Mouse (Mus musculus): ENCODE data around the gene Celsr1. TPM values are rescaled to one million over a fixed set of nuclear protein-coding genes. Genes with fewer than 3 reads are reported as not detected.

Gene Celsr1
- polyA plus RNA-seq, 1 experiment, result 2.2 TPM

DNA sequence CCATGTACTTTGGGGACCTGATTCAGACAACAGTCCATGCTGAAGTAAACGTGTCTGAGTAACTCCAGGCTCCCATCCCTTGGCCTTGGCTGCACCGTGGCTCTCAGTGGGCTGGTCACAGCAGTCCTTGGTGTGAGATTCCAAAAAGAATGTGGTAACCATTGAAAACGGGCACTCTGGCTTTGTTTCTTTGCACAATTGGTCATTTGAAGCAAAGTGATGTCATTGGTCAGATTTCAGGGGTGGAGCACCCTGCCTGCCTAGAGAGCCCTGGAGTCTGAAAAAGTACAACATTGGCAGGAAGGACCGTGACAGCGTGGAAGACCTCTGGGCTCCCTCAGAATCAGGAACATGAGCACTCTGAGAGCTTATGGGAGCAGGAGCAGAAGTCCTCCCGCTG is 134.2 kb downstream of the Celsr1 start:
- no peak overlapping the region for H3K4me3 ChIP-seq (ENCODE audit: insufficient read depth, low read length)
- TF ChIP-seq CTCF (IDR thresholded peaks at IDR 0.05; ENCODE audit: extremely low read depth, insufficient read depth, low read length) (no peak), POLR2A (IDR thresholded peaks at IDR 0.05; ENCODE audit: extremely low read depth, insufficient read depth, low read length) (no peak)
- no peak overlapping the region for H3K27ac ChIP-seq (ENCODE audit: insufficient read depth, low read length)
- no peaks in the 10 kb centered on the region; the same call in 1 of the 2 replicates for H3K4me1 ChIP-seq (ENCODE audit: control insufficient read depth, insufficient read depth, low read length)

GRCm38 (mm10) chr15:85897113-85897512 is 136.5 kb downstream of the Celsr1 start:
- Histone ChIP-seq H3K4me1 (ENCODE audit: control insufficient read depth, insufficient read depth, low read length) (no peaks in the 10 kb centered on the region; the same call in 1 of the 2 replicates), H3K27ac (ENCODE audit: insufficient read depth, low read length) (no peak overlapping the region), H3K4me3 (ENCODE audit: insufficient read depth, low read length) (no peak overlapping the region)
- TF ChIP-seq CTCF (IDR thresholded peaks at IDR 0.05; ENCODE audit: extremely low read depth, insufficient read depth, low read length), result no peak
- no peak for TF ChIP-seq POLR2A (IDR thresholded peaks at IDR 0.05; ENCODE audit: extremely low read depth, insufficient read depth, low read length)

DNA sequence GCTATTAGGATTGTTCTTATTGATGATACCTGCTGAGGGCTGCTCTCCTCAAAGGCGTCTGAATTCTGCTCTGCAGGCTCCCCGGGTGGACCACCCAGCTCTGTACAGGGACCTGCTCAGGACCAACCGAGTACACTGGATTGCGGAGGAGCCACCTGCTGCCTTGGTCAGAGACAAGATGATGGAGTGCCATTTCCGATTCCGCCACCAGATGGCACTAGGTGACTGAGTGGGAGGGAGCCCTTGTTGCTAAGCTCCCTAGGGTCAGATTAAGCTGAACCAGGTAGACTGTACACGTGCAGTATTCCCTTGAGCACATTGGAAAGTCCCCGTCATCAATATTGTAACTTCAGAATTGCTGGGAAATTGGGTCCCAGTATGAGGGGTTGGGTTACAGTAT is 137.3 kb downstream of the Celsr1 start:
- H3K4me3 ChIP-seq (ENCODE audit: insufficient read depth, low read length), result no peak overlapping the region
- peak; percentile 96 for TF ChIP-seq CTCF (IDR thresholded peaks at IDR 0.05; ENCODE audit: extremely low read depth, insufficient read depth, low read length)
- no peak for TF ChIP-seq POLR2A (IDR thresholded peaks at IDR 0.05; ENCODE audit: extremely low read depth, insufficient read depth, low read length)
- H3K4me1 ChIP-seq (ENCODE audit: control insufficient read depth, insufficient read depth, low read length), result no peaks in the 10 kb centered on the region; the same call in 1 of the 2 replicates
- H3K27ac ChIP-seq (ENCODE audit: insufficient read depth, low read length), result no peak overlapping the region

DNA sequence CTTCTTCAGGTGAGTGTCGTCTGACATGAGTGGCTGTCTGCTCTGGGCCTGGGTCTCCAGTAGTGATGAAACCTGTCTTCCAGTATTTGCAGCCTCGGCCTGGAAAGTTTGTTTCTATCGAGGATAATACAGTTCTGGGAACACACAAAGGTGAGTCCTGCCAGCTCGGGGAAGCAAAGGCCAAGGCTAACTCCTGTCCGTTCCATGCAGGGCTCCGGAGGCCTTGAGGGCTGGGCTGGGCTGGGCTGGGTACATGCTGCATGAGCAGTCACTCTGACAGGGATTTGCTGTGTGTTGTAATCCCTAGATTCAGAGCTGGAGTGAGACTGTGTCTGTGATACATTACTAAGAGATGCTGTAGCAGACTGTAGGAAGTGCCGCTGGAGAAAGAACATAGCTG is 139.7 kb downstream of the Celsr1 start:
- H3K27ac ChIP-seq (ENCODE audit: insufficient read depth, low read length), result no peak overlapping the region
- no peak overlapping the region for H3K4me3 ChIP-seq (ENCODE audit: insufficient read depth, low read length)
- TF ChIP-seq POLR2A (IDR thresholded peaks at IDR 0.05; ENCODE audit: extremely low read depth, insufficient read depth, low read length), result no peak
- TF ChIP-seq CTCF (IDR thresholded peaks at IDR 0.05; ENCODE audit: extremely low read depth, insufficient read depth, low read length), result no peak
- H3K4me1 ChIP-seq (ENCODE audit: control insufficient read depth, insufficient read depth, low read length), result no peaks in the 10 kb centered on the region

GRCm38 (mm10) chr15:85892498-85893118 is 141.0 kb downstream of the Celsr1 start:
- Histone ChIP-seq H3K4me3 (ENCODE audit: insufficient read depth, low read length) (no peak overlapping the region), H3K27ac (ENCODE audit: insufficient read depth, low read length) (no peak overlapping the region), H3K4me1 (ENCODE audit: control insufficient read depth, insufficient read depth, low read length) (no peaks in the 10 kb centered on the region)
- TF ChIP-seq CTCF (IDR thresholded peaks at IDR 0.05; ENCODE audit: extremely low read depth, insufficient read depth, low read length) (no peak), POLR2A (IDR thresholded peaks at IDR 0.05; ENCODE audit: extremely low read depth, insufficient read depth, low read length) (no peak)

DNA sequence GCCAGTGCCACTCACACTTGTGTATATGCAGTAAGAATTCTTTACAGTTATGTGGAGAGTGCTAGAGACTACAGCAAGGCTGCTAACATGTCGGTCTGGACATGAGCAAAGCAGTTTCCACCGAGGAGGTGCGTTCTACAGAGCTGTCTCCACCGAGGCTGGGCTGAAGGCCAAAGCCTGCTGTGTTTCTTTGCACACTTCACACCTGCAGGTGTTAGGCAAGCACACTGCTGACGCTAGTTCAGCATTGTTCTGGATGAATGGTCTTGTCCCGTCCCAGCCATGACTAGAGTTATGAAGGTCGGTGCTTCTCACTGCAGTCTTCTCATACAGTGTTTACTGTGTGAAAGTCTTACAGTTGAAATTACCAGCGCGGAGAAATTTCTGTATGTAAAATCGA is 141.6 kb downstream of the Celsr1 start:
- Histone ChIP-seq H3K4me1 (ENCODE audit: control insufficient read depth, insufficient read depth, low read length) (no peaks in the 10 kb centered on the region), H3K27ac (ENCODE audit: insufficient read depth, low read length) (no peak overlapping the region), H3K4me3 (ENCODE audit: insufficient read depth, low read length) (no peak overlapping the region)
- TF ChIP-seq POLR2A (IDR thresholded peaks at IDR 0.05; ENCODE audit: extremely low read depth, insufficient read depth, low read length) (no peak), CTCF (IDR thresholded peaks at IDR 0.05; ENCODE audit: extremely low read depth, insufficient read depth, low read length) (no peak)

GRCm38 (mm10) chr15:85889235-85889634 is 144.3 kb downstream of the Celsr1 start:
- TF ChIP-seq POLR2A (IDR thresholded peaks at IDR 0.05; ENCODE audit: extremely low read depth, insufficient read depth, low read length) (no peak), CTCF (IDR thresholded peaks at IDR 0.05; ENCODE audit: extremely low read depth, insufficient read depth, low read length) (no peak)
- H3K4me1 ChIP-seq (ENCODE audit: control insufficient read depth, insufficient read depth, low read length), result no peaks in the 10 kb centered on the region
- H3K4me3 ChIP-seq (ENCODE audit: insufficient read depth, low read length), result no peak overlapping the region
- no peak overlapping the region for H3K27ac ChIP-seq (ENCODE audit: insufficient read depth, low read length)

GRCm38 (mm10) chr15:85885606-85886005 is 148.0 kb downstream of the Celsr1 start:
- Histone ChIP-seq H3K4me3 (ENCODE audit: insufficient read depth, low read length) (no peak overlapping the region), H3K4me1 (ENCODE audit: control insufficient read depth, insufficient read depth, low read length) (no peaks in the 10 kb centered on the region), H3K27ac (ENCODE audit: insufficient read depth, low read length) (no peak overlapping the region)
- TF ChIP-seq CTCF (IDR thresholded peaks at IDR 0.05; ENCODE audit: extremely low read depth, insufficient read depth, low read length) (no peak), POLR2A (IDR thresholded peaks at IDR 0.05; ENCODE audit: extremely low read depth, insufficient read depth, low read length) (no peak)

- TF ChIP-seq POLR2A (IDR thresholded peaks at IDR 0.05; ENCODE audit: extremely low read depth, insufficient read depth, low read length) (no peak), CTCF (IDR thresholded peaks at IDR 0.05; ENCODE audit: extremely low read depth, insufficient read depth, low read length) (no peak)
- Histone ChIP-seq H3K27ac (ENCODE audit: insufficient read depth, low read length) (peak overlapping the region; percentile 64), H3K4me1 (ENCODE audit: control insufficient read depth, insufficient read depth, low read length) (peaks cover 5% of the 10 kb centered on the region; the same call in 1 of the 2 replicates), H3K4me3 (ENCODE audit: insufficient read depth, low read length) (peak overlapping the region; percentile 51)
These were observed 154.1 kb downstream of the Celsr1 start for GRCm38 (mm10) chr15:85879498-85879895.

DNA sequence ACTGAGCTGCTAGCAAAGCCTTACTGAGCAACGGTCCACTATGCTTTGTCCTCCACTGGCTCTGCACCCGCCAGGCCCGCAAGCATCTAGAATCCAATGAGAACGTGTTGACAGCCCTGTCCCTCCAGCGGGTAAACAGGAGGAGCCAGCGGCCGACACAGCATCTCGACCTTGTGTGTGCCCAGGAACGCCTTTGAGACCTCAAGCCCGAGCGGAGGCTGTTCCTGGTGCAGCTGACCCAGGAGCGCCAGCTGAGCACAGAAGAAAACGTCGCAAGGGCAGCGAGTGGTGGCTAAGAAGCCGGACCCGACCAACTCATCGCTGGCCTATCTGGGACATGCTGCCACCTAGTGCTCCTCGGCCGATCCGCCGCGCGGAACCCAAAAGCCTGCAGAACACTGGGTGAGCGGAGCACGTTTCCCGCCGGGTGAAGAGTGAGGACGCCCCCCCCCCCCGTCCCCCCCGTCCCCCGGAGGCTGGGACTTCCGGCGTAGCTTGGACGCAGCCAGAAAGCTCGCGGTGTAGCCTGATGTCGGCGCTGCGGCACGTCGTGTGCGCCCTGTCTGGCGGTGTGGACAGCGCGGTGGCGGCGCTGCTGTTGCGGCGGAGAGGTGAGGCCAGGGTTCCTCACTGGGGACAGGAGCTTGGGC is 154.6 kb downstream of the Celsr1 start, which contains the start of gene Trmu:
TSS of gene Trmu (plus strand) at position 465 of the 650 bp plus-strand sequence.
- TF ChIP-seq POLR2A (IDR thresholded peaks at IDR 0.05; ENCODE audit: extremely low read depth, insufficient read depth, low read length) (peak; percentile 71; the same call in 1 of the 2 replicates), CTCF (IDR thresholded peaks at IDR 0.05; ENCODE audit: extremely low read depth, insufficient read depth, low read length) (peak; percentile 57)
- peak within 1 kb of the TSS; percentile 51 for H3K4me3 ChIP-seq (ENCODE audit: insufficient read depth, low read length)
- H3K27ac ChIP-seq (ENCODE audit: insufficient read depth, low read length), result peak within 1 kb of the TSS; percentile 75
- H3K4me1 ChIP-seq (ENCODE audit: control insufficient read depth, insufficient read depth, low read length), result peaks cover 5% of the 10 kb centered on the region; the same call in 1 of the 2 replicates

All from cortical plate, adult 2 months (tissue).